Mouse (Mus musculus) kidney, adult 2 months (tissue): ENCODE results near the gene Pxn.

ENCODE experiments used
- CTCF ChIP-seq: fragments of 200-500 bp; conservative IDR thresholded peaks from 2 replicates; pipeline ENCODE4 v1.5.1; 2011; ENCODE audit warnings: low read depth, mild to moderate bottlenecking, control low read depth, low read length, moderate library complexity, mixed read lengths; ENCODE audit not compliant: insufficient read depth, insufficient read length
- POLR2A ChIP-seq: fragments of 200-500 bp; IDR thresholded peaks from one replicate; pipeline ENCODE4 v1.6.1; 2011; ENCODE audit warnings: low read depth, low read length, control low read depth

- no peak for TF ChIP-seq POLR2A
- no peak for TF ChIP-seq CTCF
Measured at GRCm38 (mm10) chr5:115569308-115569707, 62.8 kb downstream of the Pxn start.
